Mouse (Mus musculus) lung, adult 2 months (tissue): ENCODE measurements at regions not wholly inside any gene's neighbourhood (a gene's known extent, or its start where the extent isn't known, plus 50 kb on each side); places are given as distances from the start of the nearest gene placed in this dataset.

Experiments used
- DNase-seq: peaks from one replicate; pipeline ENCODE4 v3.0.0; 2022
- H3K4me1 ChIP-seq: fragments of 200-500 bp; 2 replicates; pipeline ENCODE4 v1.6.1; 2011; ENCODE audit warnings: low read length; ENCODE audit not compliant: control insufficient read depth, insufficient read depth
- H3K4me3 ChIP-seq: fragments of 200-500 bp; replicated peaks from 2 replicates; pipeline ENCODE3; 2011; ENCODE audit warnings: low read depth, mild to moderate bottlenecking, control low read depth, low read length; ENCODE audit errors: extremely low read depth
- CTCF ChIP-seq: fragments of 200-500 bp; IDR thresholded peaks from 2 replicates; pipeline ENCODE4 v1.5.1; 2011; ENCODE audit warnings: mild to moderate bottlenecking, low read length, control low read depth; ENCODE audit not compliant: insufficient read depth
- POLR2A ChIP-seq: fragments of 200-500 bp; IDR thresholded peaks from 2 replicates; pipeline ENCODE4 v1.6.1; 2011; ENCODE audit warnings: low read depth, mild to moderate bottlenecking, control low read depth, low read length, borderline replicate concordance; ENCODE audit errors: extremely low read depth
- WGBS: fragments of 180-500 bp; shearing (Covaris S2); methylation state at CpG from one replicate; pipeline ENCODE4 v1.1.7; 2018; 5-methylcytosine and 5-hydroxymethylcytosine counted together

GRCm38 (mm10) chr15:61873047-61873446 is 950.2 kb upstream of the A1bg start:
- no peak for DNase-seq
- Histone ChIP-seq H3K4me3 (no peak overlapping the region), H3K4me1 (no peaks in the 10 kb centered on the region)
- no peak for TF ChIP-seq POLR2A
- no peak for TF ChIP-seq CTCF
- 35% methylated on average over 2 of the region's 2 CpGs for WGBS

GRCm38 (mm10) chr15:61860759-61861158 is 937.9 kb upstream of the A1bg start:
- DNase-seq: no peak
- Histone ChIP-seq H3K4me3 (no peak overlapping the region), H3K4me1 (no peaks in the 10 kb centered on the region)
- TF ChIP-seq POLR2A: no peak
- TF ChIP-seq CTCF: no peak
- 89% methylated on average over 6 of the region's 6 CpGs for WGBS

DNA sequence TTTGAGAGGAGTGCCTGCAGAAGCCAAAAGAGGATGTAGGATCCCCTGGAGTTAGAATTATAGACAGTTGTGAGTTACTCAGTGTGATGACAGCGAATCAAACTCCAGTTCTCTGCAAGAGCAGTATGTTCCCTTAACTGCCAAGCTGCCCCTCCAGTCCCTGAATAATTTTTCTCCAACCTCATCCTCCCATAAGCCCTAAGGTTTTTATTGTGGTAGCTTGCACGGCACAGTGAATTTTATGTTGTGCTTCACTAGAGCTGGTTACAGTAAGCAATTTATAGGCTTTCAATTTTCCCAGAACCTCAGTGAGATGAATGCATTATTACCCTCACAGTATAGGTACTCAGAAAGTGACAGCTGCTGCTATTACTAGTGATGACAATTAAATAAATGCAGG is 933.1 kb upstream of the A1bg start:
- no peak overlapping the region for H3K4me3 ChIP-seq
- TF ChIP-seq CTCF: no peak
- no peak for TF ChIP-seq POLR2A
- H3K4me1 ChIP-seq: no peaks in the 10 kb centered on the region
- 84% methylated on average over 2 of the region's 2 CpGs for WGBS
- no peak for DNase-seq

DNA sequence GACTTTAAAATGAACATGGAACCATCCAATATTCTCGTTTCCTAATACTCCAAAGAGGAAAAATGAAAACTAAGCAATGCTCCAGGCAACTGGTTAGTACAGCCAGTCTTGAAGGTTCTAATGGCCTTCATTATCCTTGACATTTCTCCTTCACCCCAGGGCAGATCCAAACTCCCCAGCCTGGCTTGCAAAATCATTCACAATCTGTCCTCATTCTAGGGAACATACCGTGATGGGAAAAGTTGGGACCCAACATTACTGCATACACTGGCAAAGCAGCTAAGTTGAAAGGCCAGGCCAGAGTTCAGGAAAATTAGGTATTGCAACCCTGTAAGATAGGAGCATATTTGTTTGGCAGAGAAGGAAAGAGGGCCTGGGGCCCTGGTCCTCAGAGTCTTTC is 889.9 kb upstream of the A1bg start:
- H3K4me3 ChIP-seq: no peak overlapping the region
- TF ChIP-seq POLR2A (no peak), CTCF (no peak)
- no peaks in the 10 kb centered on the region for H3K4me1 ChIP-seq
- DNase-seq: no peak
- WGBS: 83% methylated on average over 2 of the region's 2 CpGs

GRCm38 (mm10) chr15:61805379-61805778 is 882.6 kb upstream of the A1bg start:
- DNase-seq: no peak
- Histone ChIP-seq H3K4me3 (no peak overlapping the region), H3K4me1 (no peaks in the 10 kb centered on the region)
- WGBS: 69% methylated on average over 2 of the region's 2 CpGs
- TF ChIP-seq CTCF: no peak
- no peak for TF ChIP-seq POLR2A

DNA sequence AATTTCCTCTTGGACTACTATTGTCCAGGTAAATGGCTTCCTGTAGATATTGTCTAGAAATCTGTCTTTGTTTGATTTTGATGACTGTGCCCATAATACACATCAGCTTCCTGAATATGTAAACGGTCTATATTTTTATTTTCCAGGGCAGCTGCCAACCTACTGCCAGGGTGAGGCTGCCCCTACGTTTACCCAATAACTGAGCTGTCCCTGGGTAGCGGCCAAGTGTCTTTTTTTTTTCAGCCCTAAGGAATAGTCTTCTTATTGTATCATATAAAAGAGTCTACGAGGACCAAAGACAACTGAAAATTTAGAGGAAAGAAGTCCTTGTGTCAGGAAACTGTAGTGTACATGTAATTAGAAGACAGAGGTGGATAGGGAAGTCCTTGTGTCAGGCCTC is 877.3 kb upstream of the A1bg start:
- Histone ChIP-seq H3K4me1 (no peaks in the 10 kb centered on the region), H3K4me3 (no peak overlapping the region)
- WGBS: 42% methylated on average over 4 of the region's 4 CpGs
- no peak for TF ChIP-seq POLR2A
- TF ChIP-seq CTCF: no peak
- DNase-seq: no peak

GRCm38 (mm10) chr15:61797827-61798226 is 875.0 kb upstream of the A1bg start:
- DNase-seq: no peak
- no peak overlapping the region for H3K4me3 ChIP-seq
- no peaks in the 10 kb centered on the region for H3K4me1 ChIP-seq
- WGBS: 60% methylated on average over 1 of the region's 1 CpGs
- no peak for TF ChIP-seq POLR2A
- no peak for TF ChIP-seq CTCF

- Histone ChIP-seq H3K4me3 (no peak overlapping the region), H3K4me1 (no peaks in the 10 kb centered on the region)
- WGBS: 35% methylated on average over 3 of the region's 3 CpGs
- TF ChIP-seq CTCF (no peak), POLR2A (no peak)
- DNase-seq: no peak
Observed at GRCm38 (mm10) chr15:61794506-61794905, 871.7 kb upstream of the A1bg start.

DNA sequence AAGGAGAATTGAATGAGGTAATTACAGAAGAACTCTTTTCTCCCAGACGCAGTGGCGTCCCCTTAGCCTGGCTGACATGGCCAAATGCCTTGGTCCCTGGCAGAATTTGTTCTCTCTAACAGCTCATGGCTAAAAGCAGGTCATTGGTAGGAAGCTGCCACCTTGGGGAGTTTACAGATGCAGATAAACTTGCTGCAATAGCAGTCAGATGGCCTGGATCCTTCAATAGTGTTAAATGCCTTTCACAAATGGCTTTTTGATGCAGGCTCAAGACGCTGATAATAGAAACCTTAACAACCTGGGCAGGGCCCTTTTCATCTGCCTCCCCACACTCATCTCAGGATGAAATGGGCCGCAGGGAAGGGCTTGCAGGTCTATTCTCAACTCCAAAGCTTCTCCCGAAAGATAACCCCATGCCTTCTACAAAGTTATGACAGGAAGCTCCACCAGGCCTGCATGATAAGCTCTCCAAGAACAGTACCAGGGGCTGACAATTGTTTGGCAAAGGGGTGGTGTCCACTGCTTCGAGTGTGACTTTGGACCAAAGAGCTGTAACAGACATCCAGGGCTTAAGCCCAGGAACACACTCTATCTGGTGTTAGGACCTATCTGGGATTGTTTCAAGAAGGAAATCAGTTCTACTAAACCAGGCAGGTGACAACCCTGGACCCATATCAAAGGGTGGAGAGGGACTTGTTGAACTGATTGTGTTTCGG is 867.2 kb upstream of the A1bg start:
- 69% methylated on average over 7 of the region's 7 CpGs for WGBS

DNA sequence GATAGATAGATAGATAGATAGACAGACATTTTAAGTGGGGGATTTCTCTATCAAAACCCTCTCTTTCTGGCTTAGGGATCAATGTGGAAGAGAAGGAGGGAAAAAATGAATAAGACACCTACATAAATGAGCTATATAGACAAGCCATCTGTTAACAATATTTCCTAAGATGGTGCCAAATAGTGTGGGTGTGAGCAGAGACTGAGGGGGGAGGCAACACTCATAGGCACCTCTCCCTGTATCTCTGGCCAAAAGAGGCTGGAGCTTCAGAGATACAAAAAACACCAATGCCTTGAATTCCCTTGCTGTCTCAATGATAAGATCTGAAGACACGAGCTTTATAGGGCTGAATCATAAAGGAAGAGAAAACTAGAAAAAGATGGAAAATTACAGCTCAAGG is 864.2 kb upstream of the A1bg start:
- 88% methylated on average over 1 of the region's 1 CpGs for WGBS
- Histone ChIP-seq H3K4me3 (no peak overlapping the region), H3K4me1 (no peaks in the 10 kb centered on the region)
- DNase-seq: no peak
- TF ChIP-seq CTCF (no peak), POLR2A (no peak)

More for the DNA sequence above, 867.2 kb upstream of the A1bg start:
- Histone ChIP-seq H3K4me3 (no peak overlapping the region), H3K4me1 (no peaks in the 10 kb centered on the region)
- no peak for TF ChIP-seq POLR2A
- no peak for TF ChIP-seq CTCF
- DNase-seq: no peak
